Mouse (Mus musculus) heart, embryonic 16.5 days (tissue): ENCODE results near the gene Bckdha. TPM values are rescaled to one million over a fixed set of nuclear protein-coding genes. Genes with fewer than 3 reads are reported as not detected.
A peak's percentile ranks its signal among the peaks of the same experiment; 100 is the strongest.

Experiments
- ATAC-seq: fragments of 200-750 bp; cut with Nextera tagmentation; replicated peaks from 2 replicates; pipeline ENCODE4 v1.8.0; 2017; ENCODE audit warnings: moderate number of reproducible peaks; ENCODE audit not compliant: insufficient read depth, low FRiP score; ENCODE audit errors: extremely low read depth
- H3K27ac ChIP-seq: fragments of 300-500 bp; sonication (generic); 2 replicates; pipeline ENCODE4 v1.5.1; 2014; ENCODE audit warnings: mild to moderate bottlenecking, low read length, control low read depth, moderate library complexity
- H3K27me3 ChIP-seq: fragments of 300-500 bp; sonication (generic); 2 replicates; pipeline ENCODE4 v1.6.1; 2014; ENCODE audit warnings: low read length, mixed read lengths; ENCODE audit not compliant: control insufficient read depth, insufficient read depth
- H3K36me3 ChIP-seq: fragments of 300-500 bp; sonication (generic); 2 replicates; pipeline ENCODE4 v1.6.1; 2014; ENCODE audit not compliant: control insufficient read depth, insufficient read depth
- H3K4me1 ChIP-seq: fragments of 300-500 bp; sonication (generic); 2 replicates; pipeline ENCODE4 v1.6.1; 2014; ENCODE audit warnings: low read length, mixed read lengths; ENCODE audit not compliant: control insufficient read depth, insufficient read depth
- H3K4me2 ChIP-seq: fragments of 300-500 bp; sonication (generic); 2 replicates; pipeline ENCODE4 v1.6.1; 2014; ENCODE audit warnings: low read depth, mild to moderate bottlenecking, control low read depth, low read length
- H3K4me3 ChIP-seq: fragments of 300-500 bp; sonication (generic); 2 replicates; pipeline ENCODE4 v1.5.1; 2014; ENCODE audit warnings: mild to moderate bottlenecking, control low read depth, low read length
- H3K9ac ChIP-seq: fragments of 300-500 bp; sonication (generic); 2 replicates; pipeline ENCODE4 v1.6.1; 2014; ENCODE audit warnings: low read length, control low read depth
- H3K9me3 ChIP-seq: fragments of 300-500 bp; sonication (generic); replicated peaks from 2 replicates; pipeline ENCODE4 v1.6.1; 2016; ENCODE audit warnings: low read length; ENCODE audit not compliant: control insufficient read depth
- WGBS: fragments of 180-500 bp; shearing (Covaris S2); extraction: QIAGEN DNeasy Blood & Tissue Kit; methylation state at CpG from one replicate; pipeline ENCODE4 v1.1.7; 2014; 5-methylcytosine and 5-hydroxymethylcytosine counted together
- polyA plus RNA-seq: library from polyadenylated mRNA; unstranded; fragments of >200 nt; fragmentation: Nextera tagmentation; extraction: Ambion mirVana; gene quantifications from 2 replicates; pipeline ENCODE4 v1.2.1, GENCODE M21; 2015

Gene Bckdha
- polyA plus RNA-seq, 1 experiment from 2014 or later, result 74.4 TPM

GRCm38 (mm10) chr7:25637099-25637498 lies 21.7 kb downstream of the Bckdha start:
- Histone ChIP-seq H3K4me2 (no peak overlapping the region), H3K36me3 (peaks cover 4% of the 10 kb centered on the region; the same call in 1 of the 2 replicates), H3K9me3 (no peaks in the 10 kb centered on the region), H3K4me1 (0 out of 2 replicates have a peak, but pooled peaks cover 4% of the 10 kb centered on the region), H3K4me3 (no peak overlapping the region), H3K9ac (no peak overlapping the region), H3K27ac (no peak overlapping the region), H3K27me3 (no peaks in the 10 kb centered on the region)
- no peak for ATAC-seq
- 79% methylated on average over 5 of the region's 5 CpGs for WGBS

- Histone ChIP-seq H3K27ac (no peak overlapping the region), H3K36me3 (peaks cover 6% of the 10 kb centered on the region; the same call in 1 of the 2 replicates), H3K4me1 (0 out of 2 replicates have a peak, but pooled peaks cover 4% of the 10 kb centered on the region), H3K4me2 (no peak overlapping the region), H3K4me3 (no peak overlapping the region), H3K9ac (no peak overlapping the region), H3K9me3 (no peaks in the 10 kb centered on the region), H3K27me3 (no peaks in the 10 kb centered on the region)
- ATAC-seq, result no peak
- 23% methylated on average over 3 of the region's 3 CpGs for WGBS
Measured at GRCm38 (mm10) chr7:25636373-25636772, 22.4 kb downstream of the Bckdha start.

- Histone ChIP-seq H3K4me2 (no peak overlapping the region), H3K36me3 (peaks cover 2% of the 10 kb centered on the region; the same call in 1 of the 2 replicates), H3K4me3 (no peak overlapping the region), H3K4me1 (peaks cover 11% of the 10 kb centered on the region), H3K27ac (no peak overlapping the region), H3K9ac (no peak overlapping the region), H3K27me3 (no peaks in the 10 kb centered on the region), H3K9me3 (no peaks in the 10 kb centered on the region)
- ATAC-seq, result no peak
- 70% methylated on average over 5 of the region's 5 CpGs for WGBS
Measured at GRCm38 (mm10) chr7:25632679-25633078, 26.1 kb downstream of the Bckdha start.

GRCm38 (mm10) chr7:25628323-25628620 lies 30.5 kb downstream of the Bckdha start:
- Histone ChIP-seq H3K27ac (no peak overlapping the region), H3K4me3 (peak overlapping the region; percentile 52), H3K9ac (peak overlapping the region; percentile 70), H3K4me2 (peak overlapping the region; percentile 67), H3K4me1 (peaks cover 23% of the 10 kb centered on the region), H3K36me3 (peaks cover 9% of the 10 kb centered on the region), H3K27me3 (no peaks in the 10 kb centered on the region), H3K9me3 (no peaks in the 10 kb centered on the region)
- ATAC-seq, result no peak
- WGBS, result 40% methylated on average over 8 of the region's 8 CpGs

GRCm38 (mm10) chr7:25627431-25628322 lies 31.1 kb downstream of the Bckdha start:
- H3K36me3 ChIP-seq, result peaks cover 13% of the 10 kb centered on the region
- H3K4me2 ChIP-seq, result peak overlapping the region; percentile 67
- H3K4me1 ChIP-seq, result peaks cover 23% of the 10 kb centered on the region
- ATAC-seq, result peak; percentile 76
- peak overlapping the region; percentile 52 for H3K4me3 ChIP-seq
- H3K27me3 ChIP-seq, result no peaks in the 10 kb centered on the region
- peak overlapping the region; percentile 70 for H3K9ac ChIP-seq
- H3K27ac ChIP-seq, result peak overlapping the region; percentile 77
- no peaks in the 10 kb centered on the region for H3K9me3 ChIP-seq
- WGBS, result 14% methylated on average over 38 of the region's 38 CpGs

- H3K4me3 ChIP-seq, result peak within 1 kb of the TSS; percentile 52
- peaks cover 20% of the 10 kb centered on the region for H3K36me3 ChIP-seq
- H3K27me3 ChIP-seq, result no peaks in the 10 kb centered on the region
- peak within 1 kb of the TSS; percentile 67 for H3K4me2 ChIP-seq
- peaks cover 23% of the 10 kb centered on the region for H3K4me1 ChIP-seq
- peak within 1 kb of the TSS; percentile 70 for H3K9ac ChIP-seq
- H3K27ac ChIP-seq, result peak within 1 kb of the TSS; percentile 77
- H3K9me3 ChIP-seq, result no peaks in the 10 kb centered on the region
- peak; percentile 53 for ATAC-seq
- 11% methylated on average over 29 of the region's 29 CpGs for WGBS
Measured at GRCm38 (mm10) chr7:25626509-25627430, 32.0 kb downstream of the Bckdha start, which contains the start of gene B3gnt8. B3gnt8 (plus strand) TSS chr7:25626654.

- ATAC-seq, result no peak
- Histone ChIP-seq H3K27me3 (no peaks in the 10 kb centered on the region), H3K27ac (peak overlapping the region; percentile 77; the same call in 1 of the 2 replicates), H3K4me1 (peaks cover 23% of the 10 kb centered on the region), H3K9me3 (no peaks in the 10 kb centered on the region), H3K4me3 (no peak overlapping the region), H3K9ac (no peak overlapping the region), H3K36me3 (peaks cover 25% of the 10 kb centered on the region), H3K4me2 (no peak overlapping the region)
- WGBS, result 80% methylated on average over 10 of the region's 10 CpGs
Measured at GRCm38 (mm10) chr7:25625594-25626250, 33.1 kb downstream of the Bckdha start.

GRCm38 (mm10) chr7:25624851-25625250 lies 33.9 kb downstream of the Bckdha start:
- Histone ChIP-seq H3K9me3 (no peaks in the 10 kb centered on the region), H3K4me1 (peaks cover 27% of the 10 kb centered on the region), H3K36me3 (peaks cover 25% of the 10 kb centered on the region), H3K9ac (no peak overlapping the region), H3K27ac (peak overlapping the region; percentile 15), H3K27me3 (no peaks in the 10 kb centered on the region), H3K4me3 (no peak overlapping the region), H3K4me2 (no peak overlapping the region)
- 34% methylated on average over 5 of the region's 5 CpGs for WGBS
- ATAC-seq, result no peak; the same call in 1 of the 2 replicates
